Mouse (Mus musculus): Measurements from ENCODE around the gene AI854703.
"Not testable (repeated sequence)": the region's sequence is repeated elsewhere in the genome, so short reads cannot be mapped to it uniquely, and the experiment has no call there.

AI854703 gene

DNA sequence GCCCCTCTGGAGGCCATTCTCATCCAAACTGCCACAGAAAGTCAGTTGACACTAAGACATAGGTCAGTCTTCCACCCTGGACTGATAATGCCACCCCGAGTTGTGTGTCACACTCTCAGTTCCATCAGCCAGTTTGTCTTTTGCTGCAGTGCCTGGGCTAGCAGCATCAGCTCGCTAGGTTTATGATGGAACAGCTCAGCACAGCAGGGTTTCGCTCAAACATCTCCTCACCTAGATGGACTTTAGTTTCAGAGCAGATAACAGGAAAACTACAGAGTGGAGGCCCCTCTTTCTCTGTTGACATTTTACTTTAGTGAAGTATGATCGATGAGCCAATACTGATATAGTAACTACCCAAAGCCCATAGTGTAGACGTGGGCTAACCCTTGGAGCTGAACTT lies 11.8 kb upstream of the AI854703 start:
- no peak for DNase-seq (ENCODE audit: low read depth)

DNA sequence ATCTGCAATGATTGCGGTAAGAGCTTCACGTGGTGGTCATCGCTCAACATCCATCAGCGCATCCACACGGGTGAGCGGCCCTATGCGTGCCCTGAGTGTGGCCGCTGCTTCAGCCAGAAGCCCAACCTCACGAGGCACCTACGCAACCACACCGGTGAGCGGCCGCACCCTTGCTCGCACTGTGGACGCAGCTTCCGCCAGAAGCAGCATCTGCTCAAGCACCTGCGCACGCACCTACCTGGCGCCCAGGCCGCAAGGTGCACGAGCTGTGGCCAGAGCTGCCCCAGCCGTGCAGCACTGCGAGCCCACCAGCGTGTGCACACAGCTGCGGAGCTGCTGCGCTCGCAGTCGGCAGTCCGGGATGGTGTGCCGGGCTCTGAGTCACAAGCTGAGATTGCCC lies 6.5 kb upstream of the AI854703 start:
- DNase-seq (ENCODE audit: low read depth): no peak

- not testable (repeated sequence) for DNase-seq (ENCODE audit: low read depth)
Measured at GRCm38 (mm10) chr6:48622186-48622843, 4.2 kb upstream of the AI854703 start.

- no peak for DNase-seq (ENCODE audit: low read depth)
Measured at GRCm38 (mm10) chr6:48623460-48623859, 3.1 kb upstream of the AI854703 start.

GRCm38 (mm10) chr6:48626984-48627383 lies 420 bp downstream of the AI854703 start:
- peak; percentile 57 for DNase-seq (ENCODE audit: low read depth)

- DNase-seq (ENCODE audit: low read depth): peak; percentile 16
Measured at GRCm38 (mm10) chr6:48627511-48627924, 954 bp downstream of the AI854703 start.

- no peak for DNase-seq (ENCODE audit: low read depth)
Measured at GRCm38 (mm10) chr6:48628377-48628776, 1.8 kb downstream of the AI854703 start.

DNA sequence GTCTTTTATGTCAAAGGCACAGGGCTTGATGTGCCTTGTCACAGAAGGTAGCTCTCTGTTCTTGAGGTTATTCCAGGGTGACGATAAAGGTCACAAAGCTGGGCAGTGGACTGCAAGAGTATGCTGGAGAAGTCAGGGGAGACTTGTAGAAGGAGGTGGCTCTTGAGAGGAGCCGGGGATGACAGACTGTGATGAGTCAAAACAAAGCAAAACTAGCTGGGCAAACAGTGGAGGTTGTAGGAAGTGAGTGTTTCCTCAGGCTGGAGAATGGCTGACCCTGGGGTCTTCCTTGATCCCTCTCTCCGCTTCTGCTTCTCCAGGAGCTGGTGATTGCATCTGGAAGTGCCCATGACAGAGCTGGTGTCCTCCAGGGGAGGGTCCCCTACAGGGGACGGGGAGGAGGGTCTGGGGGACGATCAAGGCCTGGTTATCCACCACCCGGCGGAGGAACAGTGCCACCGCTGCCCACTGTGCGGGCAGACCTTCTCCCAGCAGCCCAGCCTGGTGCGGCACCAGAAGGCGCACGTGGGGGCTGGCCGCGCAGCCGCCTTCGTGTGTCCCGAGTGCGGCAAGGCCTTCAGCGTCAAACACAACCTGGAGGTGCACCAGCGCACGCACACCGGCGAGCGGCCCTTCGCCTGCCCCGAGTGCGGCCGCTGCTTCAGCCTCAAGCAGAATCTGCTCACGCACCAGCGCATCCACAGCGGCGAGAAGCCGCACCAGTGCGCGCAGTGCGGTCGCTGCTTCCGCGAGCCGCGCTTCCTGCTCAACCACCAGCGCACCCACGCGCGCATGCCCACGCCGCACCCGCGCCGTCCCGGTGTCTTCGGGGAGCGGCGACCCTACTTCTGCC lies 2.5 kb downstream of the AI854703 start:
- DNase-seq (ENCODE audit: low read depth): peak; percentile 71

GRCm38 (mm10) chr6:48629661-48630034 lies 3.1 kb downstream of the AI854703 start:
- no peak for DNase-seq (ENCODE audit: low read depth)

GRCm38 (mm10) chr6:48630831-48631230 lies 4.3 kb downstream of the AI854703 start:
- no peak for DNase-seq (ENCODE audit: low read depth)

GRCm38 (mm10) chr6:48635105-48635504 lies 8.5 kb downstream of the AI854703 start:
- DNase-seq (ENCODE audit: low read depth): no peak

GRCm38 (mm10) chr6:48636515-48636914 lies 10.0 kb downstream of the AI854703 start:
- no peak for DNase-seq (ENCODE audit: low read depth)

DNA sequence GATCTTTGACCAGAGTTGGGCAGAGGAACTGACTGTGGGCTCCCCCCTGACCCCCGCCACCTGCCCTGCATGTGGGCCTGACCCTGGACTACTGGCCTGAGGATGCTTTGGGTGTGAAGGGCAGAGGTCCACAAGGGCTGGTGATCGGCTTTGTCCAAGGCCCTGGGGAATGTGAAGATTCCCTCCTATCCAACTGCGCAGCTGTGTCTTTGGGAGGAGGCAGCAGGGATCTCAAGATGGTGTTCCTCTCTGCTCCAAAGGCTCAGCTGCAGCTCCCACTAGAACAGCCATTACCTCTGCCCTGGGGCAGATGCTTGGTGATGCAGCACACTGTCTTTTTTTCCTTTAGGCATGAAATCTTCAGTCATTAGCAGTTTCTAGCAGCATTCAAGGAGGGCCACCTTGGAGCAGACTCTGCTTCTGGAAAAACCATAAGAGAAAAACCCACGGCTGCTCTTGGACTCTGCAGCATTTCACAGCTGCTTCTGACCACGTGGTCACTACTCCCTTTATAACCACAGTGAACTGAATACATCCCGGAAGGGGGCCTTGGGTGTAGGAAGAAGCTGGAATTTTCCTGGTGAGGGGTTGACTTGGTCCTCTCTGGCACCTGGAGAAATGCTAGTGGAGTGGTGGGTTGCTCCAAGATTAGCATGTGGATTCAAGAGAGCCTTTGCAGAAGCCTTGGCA lies 11.4 kb downstream of the AI854703 start:
- DNase-seq (ENCODE audit: low read depth): no peak

DNA sequence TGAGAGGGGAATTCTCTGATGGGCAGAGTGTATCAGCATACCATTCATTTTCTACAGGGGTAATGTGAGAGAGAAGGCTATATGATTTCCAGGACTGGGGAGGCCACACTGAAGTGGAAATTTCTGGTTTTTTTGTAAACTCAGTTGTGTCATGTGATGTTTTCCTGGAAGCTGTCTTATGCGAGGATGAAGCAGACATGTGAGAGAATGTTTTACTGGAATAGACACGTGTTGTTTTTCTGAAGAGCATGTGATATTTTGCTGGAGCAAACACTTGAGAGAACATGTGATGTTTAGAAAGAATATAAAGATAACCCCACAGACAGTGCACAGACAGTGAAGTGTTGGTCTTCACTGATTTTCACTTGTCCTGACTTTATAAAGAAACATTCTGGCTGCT lies 12.0 kb downstream of the AI854703 start:
- DNase-seq (ENCODE audit: low read depth): no peak

DNA sequence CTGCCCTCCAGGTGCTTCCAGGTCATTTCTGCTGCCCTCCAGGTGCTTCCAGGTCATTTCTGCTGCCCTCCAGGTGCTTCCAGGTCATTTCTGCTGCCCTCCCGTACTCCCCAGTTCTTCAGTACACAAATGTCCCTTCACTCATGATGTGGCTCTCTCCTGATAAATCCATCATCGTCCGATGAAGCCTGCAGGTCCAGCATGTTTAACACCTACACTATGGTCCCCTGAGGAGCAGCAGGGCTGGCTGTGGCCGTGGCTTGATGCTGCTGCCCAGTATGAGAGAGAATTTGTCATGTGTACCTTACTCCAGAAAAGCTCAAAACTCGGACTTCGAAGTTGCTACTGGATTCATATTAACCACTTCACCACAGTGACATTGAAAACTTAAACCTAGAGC lies 14.8 kb downstream of the AI854703 start:
- DNase-seq (ENCODE audit: low read depth): no peak

GRCm38 (mm10) chr6:48642764-48643292 lies 16.3 kb downstream of the AI854703 start:
- peak; percentile 86 for DNase-seq (ENCODE audit: low read depth)

GRCm38 (mm10) chr6:48645660-48646308 lies 19.2 kb downstream of the AI854703 start:
- peak; percentile 92 for DNase-seq (ENCODE audit: low read depth)

GRCm38 (mm10) chr6:48646309-48646690 lies 19.7 kb downstream of the AI854703 start:
- no peak for DNase-seq (ENCODE audit: low read depth)

- peak; percentile 93 for DNase-seq (ENCODE audit: low read depth)
Measured at GRCm38 (mm10) chr6:48646995-48647394, 20.4 kb downstream of the AI854703 start, which contains the start of gene Gimap8. Gene Gimap8, plus strand, starts transcription at chr6:48647234.

DNA sequence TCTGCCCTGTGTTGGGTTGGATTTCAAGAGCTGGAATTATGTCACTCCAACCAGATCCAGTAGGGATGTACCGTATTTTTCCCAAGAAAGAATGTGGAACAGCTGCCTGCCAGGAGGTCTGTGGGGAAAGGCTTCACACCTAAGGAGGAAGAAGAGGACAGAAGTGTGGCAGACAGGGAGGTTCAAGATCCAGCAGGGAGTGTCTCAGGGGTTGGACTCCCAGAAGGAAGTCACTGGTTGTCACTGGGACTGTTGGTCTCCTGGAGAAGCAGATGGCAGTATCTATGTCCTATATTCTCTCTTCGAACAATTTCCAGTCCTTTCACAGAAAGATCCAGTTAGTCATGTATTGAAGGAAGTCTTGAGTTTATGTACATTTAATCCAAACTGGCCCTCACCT lies 21.0 kb downstream of the AI854703 start:
- peak; percentile 38 for DNase-seq (ENCODE audit: low read depth)

GRCm38 (mm10) chr6:48648779-48649178 lies 22.2 kb downstream of the AI854703 start:
- no peak for DNase-seq (ENCODE audit: low read depth)

- no peak for DNase-seq (ENCODE audit: low read depth)
Measured at GRCm38 (mm10) chr6:48650041-48650440, 23.5 kb downstream of the AI854703 start.
